Mouse (Mus musculus) lung, postnatal 10 days (tissue): Measurements from ENCODE around the gene Ctnna3.
"Not testable (repeated sequence)": the region's sequence is repeated elsewhere in the genome, so short reads cannot be mapped to it uniquely, and the experiment has no call there.

Experiments used
- DNase-seq: peaks from one replicate; pipeline ENCODE4 v3.0.0; 2021

The Ctnna3 gene

GRCm38 (mm10) chr10:64671469-64671868 is 1241.6 kb downstream of the Ctnna3 start:
- DNase-seq = no peak

DNA sequence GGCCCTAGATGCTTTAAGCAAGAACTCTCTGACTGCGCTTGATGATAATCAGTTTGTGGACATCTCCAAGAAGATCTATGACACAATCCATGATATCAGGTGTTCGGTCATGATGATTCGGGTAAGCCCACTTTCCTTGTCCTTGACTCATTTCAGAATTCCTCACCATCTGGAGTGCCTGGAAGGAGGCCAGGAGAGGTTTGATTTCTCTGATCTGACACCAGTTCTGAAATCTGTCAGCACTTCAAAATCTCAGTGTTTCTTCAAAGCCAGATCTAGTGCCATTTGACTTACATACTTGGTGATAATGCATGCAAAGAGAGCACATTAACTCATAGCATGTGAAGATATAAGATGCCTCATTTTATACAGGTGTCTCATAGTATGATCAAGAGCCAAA is 1245.9 kb downstream of the Ctnna3 start:
- DNase-seq = no peak

DNA sequence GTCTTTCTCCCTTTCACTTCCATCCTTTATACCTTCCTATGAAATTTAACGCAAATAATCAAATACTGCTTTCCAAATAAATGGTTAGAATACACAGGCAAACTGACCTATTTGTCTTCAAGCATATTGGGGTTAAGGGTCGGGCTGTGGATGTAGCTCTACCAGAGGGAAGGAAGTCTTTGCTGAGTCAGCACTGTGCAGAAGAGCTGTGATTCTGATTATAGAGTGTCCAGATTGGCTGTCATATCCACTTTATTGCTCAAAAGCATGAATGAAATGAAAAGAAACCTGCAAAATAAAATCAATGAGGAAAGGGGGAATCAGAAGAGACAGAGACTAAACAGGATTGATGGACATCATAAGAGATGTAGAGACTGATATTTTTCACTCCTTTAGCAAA is 1280.1 kb downstream of the Ctnna3 start:
- no peak for DNase-seq

- DNase-seq = no peak
Observed at GRCm38 (mm10) chr10:64718036-64718435, 1288.1 kb downstream of the Ctnna3 start.

GRCm38 (mm10) chr10:64735692-64736091 is 1305.8 kb downstream of the Ctnna3 start:
- DNase-seq = no peak

GRCm38 (mm10) chr10:64736616-64737015 is 1306.7 kb downstream of the Ctnna3 start:
- DNase-seq = no peak

GRCm38 (mm10) chr10:64741721-64742120 is 1311.8 kb downstream of the Ctnna3 start:
- not testable (repeated sequence) for DNase-seq

DNA sequence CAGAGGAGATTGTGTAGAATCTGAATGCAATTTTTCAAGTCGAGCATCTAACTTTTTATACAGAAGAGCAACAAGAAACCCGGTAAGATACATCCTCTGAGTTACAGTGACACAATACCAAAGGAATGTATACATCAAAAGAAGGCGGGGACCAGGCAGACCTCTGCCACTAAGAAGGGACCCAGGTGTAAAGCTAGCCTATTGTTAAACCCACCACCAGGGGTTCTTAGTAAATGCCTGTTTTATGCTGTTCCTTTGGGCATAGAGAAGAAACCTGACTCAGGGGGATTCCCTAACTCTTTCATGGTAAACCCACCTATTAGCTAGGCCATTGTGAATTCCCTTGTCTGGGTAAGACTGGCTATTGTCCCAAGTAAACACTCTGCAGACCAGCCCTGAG is 1314.2 kb downstream of the Ctnna3 start:
- not testable (repeated sequence) for DNase-seq

DNA sequence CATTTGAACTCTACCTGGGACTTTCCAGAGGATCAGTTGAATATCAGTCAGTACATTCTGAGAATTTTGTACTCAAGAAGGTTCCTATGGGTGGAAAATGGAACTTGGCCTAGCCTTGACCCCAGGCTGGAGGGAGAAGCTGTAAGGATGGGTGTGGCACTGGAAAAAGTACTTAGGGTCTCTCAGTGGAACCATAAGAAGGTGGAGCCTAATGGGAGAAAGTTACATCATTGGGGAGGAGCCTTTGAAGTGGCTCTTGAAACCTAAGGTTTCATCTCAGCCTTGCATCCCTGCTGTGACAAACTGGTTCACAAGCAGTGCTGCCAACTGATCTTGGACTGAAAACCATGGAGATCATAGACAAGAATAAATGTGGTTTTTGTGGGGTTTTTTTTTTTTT is 1318.8 kb downstream of the Ctnna3 start:
- DNase-seq = no peak

- DNase-seq = peak; percentile 12
Observed at GRCm38 (mm10) chr10:64750791-64751190, 1320.9 kb downstream of the Ctnna3 start.

DNA sequence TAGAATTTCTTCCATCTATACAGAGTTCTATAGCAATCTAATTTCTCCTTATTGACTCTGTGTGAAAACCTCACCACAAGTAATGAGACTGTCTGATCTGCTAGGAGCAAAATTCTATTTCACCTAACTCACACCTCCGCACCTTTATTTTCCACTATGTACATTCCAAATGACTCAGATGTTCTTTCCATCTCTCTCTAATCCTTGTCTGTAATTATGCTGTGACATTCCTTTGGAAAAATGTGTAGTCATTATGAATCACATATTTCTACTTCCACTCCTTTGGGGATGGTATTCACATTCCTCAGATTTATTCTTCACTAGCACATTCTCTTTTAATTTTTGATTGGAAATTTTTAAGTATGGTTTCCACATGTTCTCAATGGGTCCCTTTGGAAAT is 1406.4 kb downstream of the Ctnna3 start:
- DNase-seq = no peak

- DNase-seq = no peak
Observed at GRCm38 (mm10) chr10:64861439-64861838, 1431.5 kb downstream of the Ctnna3 start.

DNA sequence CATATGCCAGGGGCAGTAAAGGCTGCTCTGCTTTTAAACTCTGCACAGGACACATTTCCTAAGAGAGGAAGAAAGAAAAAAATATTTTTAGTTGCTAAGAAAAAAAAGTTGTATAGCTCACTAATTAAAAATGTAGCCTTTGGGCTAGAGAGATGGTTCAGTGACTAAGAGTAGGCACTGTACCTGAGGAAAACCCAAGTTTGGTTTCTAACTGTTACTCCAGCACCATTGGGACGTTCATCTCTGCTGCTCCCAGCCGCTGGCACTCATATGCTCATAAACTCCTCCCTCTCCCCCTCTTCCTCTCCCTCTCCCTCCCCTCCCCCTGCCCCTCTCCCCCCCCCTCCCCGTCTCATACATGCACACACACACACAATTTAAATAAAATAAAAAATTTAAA is 1441.0 kb downstream of the Ctnna3 start:
- DNase-seq = no peak

GRCm38 (mm10) chr10:64876506-64876905 is 1446.6 kb downstream of the Ctnna3 start:
- DNase-seq = no peak

GRCm38 (mm10) chr10:64879860-64880259 is 1450.0 kb downstream of the Ctnna3 start:
- no peak for DNase-seq

DNA sequence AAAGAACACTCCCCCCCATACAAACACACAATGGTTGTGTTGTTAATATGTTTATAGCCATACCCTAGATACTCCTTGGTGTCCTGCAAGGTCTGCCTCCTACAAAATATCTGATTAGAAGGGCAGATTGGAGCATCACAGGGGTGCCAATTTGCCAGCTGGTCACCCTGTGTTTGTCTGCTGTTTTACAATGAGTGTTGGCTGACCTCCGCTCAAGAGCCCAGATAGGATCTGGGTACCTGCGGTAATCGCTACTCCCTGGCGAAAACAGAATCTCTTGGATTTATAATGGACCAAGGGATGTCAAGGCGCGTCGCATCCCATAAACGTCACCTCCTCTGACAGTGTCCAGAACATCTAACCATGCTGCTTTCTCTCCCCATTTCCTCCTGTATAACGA is 1457.0 kb downstream of the Ctnna3 start:
- no peak for DNase-seq

DNA sequence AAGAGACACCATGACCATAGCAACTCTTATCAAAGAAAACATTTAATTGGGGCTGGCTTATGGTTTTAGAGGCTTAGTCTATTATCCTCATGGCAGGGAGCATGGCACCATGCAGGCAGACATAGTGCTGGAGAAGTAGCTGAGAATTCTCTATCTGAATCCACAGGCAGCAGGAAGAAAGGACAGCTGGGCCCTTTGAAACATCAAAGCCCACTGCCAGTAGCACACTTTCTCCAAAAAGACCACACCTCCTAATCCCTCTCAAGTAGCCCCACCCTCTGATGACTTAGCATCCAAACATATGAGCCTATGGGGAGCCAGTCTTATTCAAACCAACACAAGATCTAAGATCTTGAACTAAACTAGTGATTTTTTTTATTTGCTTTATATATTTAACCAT is 1462.6 kb downstream of the Ctnna3 start:
- DNase-seq = no peak

DNA sequence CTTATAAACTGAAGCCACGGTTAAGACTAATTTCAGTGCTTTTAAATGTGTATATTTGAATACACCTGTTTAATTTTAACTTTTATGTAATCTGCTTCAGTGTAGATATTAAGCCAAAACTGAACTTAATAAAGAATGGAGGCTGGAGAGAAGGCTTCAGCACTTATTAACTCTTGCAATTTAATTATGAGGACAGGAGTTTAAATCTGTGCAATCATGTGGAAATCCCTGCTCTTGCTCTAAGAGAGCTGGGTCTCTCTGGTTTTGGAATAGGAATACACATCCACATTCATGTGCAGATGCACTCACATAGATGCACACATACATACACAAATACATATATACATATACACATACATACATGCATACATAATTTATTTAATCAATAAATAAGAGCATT is 1468.8 kb downstream of the Ctnna3 start:
- no peak for DNase-seq

DNA sequence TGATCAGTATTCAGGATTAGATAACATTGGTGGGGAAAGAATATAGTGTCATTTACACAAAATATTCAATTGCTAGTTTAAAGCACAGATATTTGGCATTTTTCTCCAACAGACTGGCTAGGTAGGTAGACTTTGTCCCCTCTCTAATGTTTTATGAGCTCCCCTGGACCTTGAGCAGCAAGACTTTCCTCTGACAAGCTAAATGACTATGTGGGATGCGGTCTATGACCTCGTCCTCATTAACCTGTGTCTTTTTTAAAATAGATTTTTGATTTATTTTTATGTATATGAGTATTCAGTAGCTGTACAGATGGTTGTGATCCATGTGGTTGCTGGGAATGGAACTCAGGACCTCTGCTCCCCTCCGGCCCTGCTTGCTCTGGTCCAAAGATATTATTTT is 1471.8 kb downstream of the Ctnna3 start:
- DNase-seq = no peak

DNA sequence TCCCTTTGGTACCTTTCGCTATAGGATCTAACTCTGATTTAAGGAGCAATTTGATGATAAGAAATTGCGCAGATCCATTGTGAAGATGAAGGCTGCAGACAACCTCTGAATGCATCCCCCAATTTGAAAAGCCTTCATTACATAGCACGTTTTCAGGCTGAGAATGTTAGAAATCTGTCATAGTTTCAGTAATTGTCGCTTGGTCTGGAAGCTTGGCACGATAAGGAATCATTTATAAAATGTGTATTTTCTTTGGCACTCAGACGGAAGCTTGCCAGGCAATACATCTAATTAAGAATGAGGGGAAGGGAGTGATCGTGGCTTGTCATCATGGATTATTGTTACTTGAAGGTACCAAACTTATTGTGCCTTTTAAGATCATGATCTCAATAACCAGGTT is 1511.1 kb downstream of the Ctnna3 start:
- no peak for DNase-seq

GRCm38 (mm10) chr10:64958391-64958790 is 1528.5 kb downstream of the Ctnna3 start:
- no peak for DNase-seq

DNA sequence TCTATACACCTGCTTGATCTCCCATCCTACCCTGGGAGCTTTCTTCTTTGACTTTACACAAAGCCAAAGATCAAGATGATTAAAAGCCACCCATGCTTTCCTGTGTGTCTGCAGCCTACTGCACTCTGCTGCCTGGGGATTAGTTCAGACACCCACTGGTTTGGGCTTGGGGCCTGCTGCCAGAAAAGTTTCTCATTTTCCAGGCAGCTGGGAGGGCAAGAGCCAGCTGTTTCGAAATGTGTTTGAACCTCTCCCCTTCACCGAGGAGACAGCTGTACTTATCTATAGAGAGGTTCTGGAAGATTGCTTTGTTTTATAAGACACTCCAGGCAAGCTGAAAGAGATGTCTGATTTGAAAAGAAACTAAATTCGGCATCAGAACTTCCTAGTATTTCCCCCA is 1563.0 kb downstream of the Ctnna3 start:
- peak; percentile 4 for DNase-seq

DNA sequence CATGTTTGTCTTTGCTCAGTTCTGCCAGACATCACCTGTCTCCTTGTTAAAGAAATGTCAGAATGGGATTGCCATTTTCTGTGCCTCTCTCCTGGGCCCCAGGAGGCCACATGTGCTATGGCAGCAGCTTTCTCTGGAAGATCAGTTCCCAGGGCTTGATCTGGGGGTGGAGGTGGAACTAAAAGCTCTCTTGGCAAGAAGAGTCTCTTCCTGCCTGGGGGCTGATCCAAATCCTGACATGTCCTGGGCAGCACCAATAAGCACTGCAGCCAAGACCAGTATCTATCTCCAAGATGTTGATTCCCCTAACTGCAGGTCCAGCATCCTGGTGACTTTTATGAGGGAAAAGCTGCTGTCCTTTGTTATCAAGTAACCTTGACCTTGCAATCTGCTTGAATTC is 1583.6 kb downstream of the Ctnna3 start:
- no peak for DNase-seq

DNA sequence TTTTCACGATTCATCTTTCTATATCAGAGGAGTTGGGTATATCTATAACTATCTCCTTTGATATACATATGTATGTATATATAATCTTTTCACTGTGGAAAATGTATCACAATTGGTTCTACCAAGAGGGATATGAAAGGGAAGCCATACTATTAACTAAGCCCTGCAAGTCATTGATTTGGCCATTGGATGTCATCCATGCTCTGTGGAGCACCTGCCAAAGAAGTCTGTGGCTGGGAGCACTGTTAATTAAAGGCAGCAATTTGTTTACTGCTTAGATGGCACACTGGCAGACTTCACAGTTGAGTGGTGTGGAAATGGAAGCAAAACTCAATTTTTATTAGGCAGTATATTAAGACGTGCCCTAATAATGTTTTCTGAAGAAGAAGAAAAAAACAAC is 1592.8 kb downstream of the Ctnna3 start:
- DNase-seq = no peak

DNA sequence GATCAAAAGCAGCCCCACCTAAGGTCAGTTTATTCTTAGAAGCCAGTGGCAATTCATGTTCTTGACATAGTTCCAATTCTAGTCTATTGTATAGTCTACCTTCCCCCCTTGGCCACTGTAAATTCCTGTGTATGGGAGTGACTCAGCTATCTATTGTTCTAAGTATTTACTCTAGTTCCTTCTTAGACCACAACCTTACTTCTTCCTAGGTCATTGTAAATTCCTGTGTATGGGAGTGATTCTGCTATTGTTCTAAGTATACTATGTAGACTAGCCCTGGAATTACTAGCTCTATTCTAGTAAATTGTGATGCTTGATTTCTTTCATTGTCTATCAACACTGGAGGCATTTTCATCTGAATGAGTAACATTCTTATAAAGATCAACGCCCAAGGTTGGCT is 1603.6 kb downstream of the Ctnna3 start:
- not testable (repeated sequence) for DNase-seq
